Mouse (Mus musculus): ENCODE measurements around the gene Angptl2.

- TF ChIP-seq POLR2A (IDR thresholded peaks at IDR 0.05; ENCODE audit: insufficient read depth, low read length) (no peak), CTCF (IDR thresholded peaks at IDR 0.05; ENCODE audit: low read depth, low read length) (no peak), EP300 (IDR thresholded peaks at IDR 0.05; ENCODE audit: insufficient read depth, low read depth, low read length) (no peak)
Measured at GRCm38 (mm10) chr2:33170777-33171565, 44.9 kb upstream of the Angptl2 start.

All from ES-Bruce4 (cell line).